Mouse (Mus musculus): ENCODE data around the gene Uspl1.

DNA sequence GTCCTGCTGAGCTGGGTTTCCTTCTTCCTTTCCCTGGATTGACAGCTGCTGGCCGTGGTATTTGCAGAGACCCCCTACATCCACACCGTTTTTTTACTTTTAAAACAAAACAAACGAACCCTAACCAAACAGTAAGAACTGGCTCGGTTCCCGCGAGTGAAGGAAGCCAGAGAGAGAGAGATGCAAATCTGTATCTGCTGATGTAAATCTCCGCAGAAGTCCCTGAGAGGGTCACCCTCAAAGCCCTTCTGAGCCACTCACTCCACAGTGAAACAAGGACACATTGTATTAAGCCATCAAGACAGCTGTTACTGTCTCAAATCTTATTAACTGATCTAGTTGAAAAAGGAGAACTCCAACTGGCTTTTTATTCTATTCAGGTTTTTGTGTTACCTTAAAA is 40.5 kb downstream of the Uspl1 start:
- TF ChIP-seq POLR2A (IDR thresholded peaks at IDR 0.05; ENCODE audit: insufficient read length, low read depth) (no peak), CEBPB (IDR thresholded peaks at IDR 0.05; ENCODE audit: insufficient read depth, poor library complexity, severe bottlenecking) (no peak), MAX (IDR thresholded peaks at IDR 0.05; ENCODE audit: low read depth) (no peak), POLR2AphosphoS2 (IDR thresholded peaks at IDR 0.05; ENCODE audit: insufficient read length, low read depth) (no peak), MYOG (IDR thresholded peaks at IDR 0.05; ENCODE audit: control insufficient read depth in 1 of 3, insufficient read depth in 1 of 3, insufficient read length in 2 of 3, low read depth in 2 of 3) (no peak), E2F4 (IDR thresholded peaks at IDR 0.05; ENCODE audit: insufficient read depth) (no peak)
